Mouse (Mus musculus) C2C12 (cell line): ENCODE data around the gene Cpa1.

ENCODE experiments used
- CTCF ChIP-seq: IDR thresholded peaks from one replicate; pipeline ENCODE4 v1.5.1; 2011; ENCODE audit not compliant: control insufficient read depth, insufficient read depth, insufficient read length
- MAX ChIP-seq: IDR thresholded peaks from one replicate; pipeline ENCODE4 v1.6.1; 2011; ENCODE audit warnings: mild to moderate bottlenecking, control low read depth
- USF1 ChIP-seq: IDR thresholded peaks from one replicate; pipeline ENCODE4 v1.6.1; 2011; ENCODE audit warnings: low read depth, mild to moderate bottlenecking, control low read depth, moderate library complexity

GRCm38 (mm10) chr6:30636186-30636842 lies 2.7 kb upstream of the Cpa1 start:
- TF ChIP-seq CTCF (no peak), MAX (no peak), USF1 (no peak)
